23 mouse cellular contexts compared by ENCODE assay signal in the genomic region with DNA sequence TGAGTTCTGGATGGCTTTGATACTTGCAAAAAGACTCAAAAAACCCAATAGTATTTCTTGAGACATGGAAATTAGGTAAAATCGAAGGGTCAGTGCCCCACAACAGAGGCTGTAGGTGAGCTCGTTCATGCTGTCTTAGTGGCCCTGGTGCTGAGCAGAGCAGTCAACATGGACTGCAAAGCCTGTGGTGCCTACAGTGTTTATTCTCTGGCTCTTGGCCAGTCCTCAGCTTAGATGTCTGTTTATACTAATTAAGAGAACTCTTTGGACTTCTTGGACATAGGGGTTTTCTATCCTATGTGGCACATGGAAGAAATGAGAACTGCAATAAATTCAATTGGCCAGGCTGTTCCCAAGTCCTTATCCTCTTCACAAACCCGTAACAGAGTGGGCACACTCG.
"Had no signal": no experiment of that assay in that cellular context is flagged by ENCODE, and none has a peak within 500 bp of the region (broad histone marks: within the 10 kb centered on the region; RNA-seq: fewer than 3 reads in every experiment).

No protein-coding gene starts in this region.

- DNase-seq: gastrocnemius, adult 2 months; gastrocnemius, postnatal 10 days; gastrocnemius, postnatal 25 days; heart, adult 18-20 months; heart, postnatal 10 days; heart, postnatal 4 days; kidney, adult 18-20 months; kidney, adult 8-10 months; kidney, postnatal 10 days; kidney, postnatal 36 days; layer of hippocampus, adult 9-11 months; layer of hippocampus, postnatal 36 days; left cerebral cortex, postnatal 4 days had no signal

- H3K9me3 ChIP-seq: heart, embryonic 10.5 days; heart, embryonic 12.5 days; hindbrain, embryonic 10.5 days; hindbrain, embryonic 12.5 days; intestine, embryonic 15.5 days; limb, embryonic 13.5 days had no signal

- H3K27ac ChIP-seq: gastrocnemius, adult 2 months; heart, embryonic 10.5 days; hindbrain, embryonic 12.5 days; hindbrain, embryonic 14.5 days; intestine, embryonic 15.5 days; limb, embryonic 13.5 days had no signal

- H3K4me1 ChIP-seq: intestine, embryonic 15.5 days; limb, embryonic 13.5 days had no signal

- H3K4me2 ChIP-seq: heart, embryonic 12.5 days; hindbrain, embryonic 12.5 days; hindbrain, embryonic 14.5 days; intestine, embryonic 15.5 days; limb, embryonic 13.5 days had no signal

- H3K36me3 ChIP-seq: heart, embryonic 10.5 days; heart, embryonic 12.5 days; hindbrain, embryonic 10.5 days; hindbrain, embryonic 12.5 days; intestine, embryonic 15.5 days; limb, embryonic 13.5 days had no signal

- H3K9ac ChIP-seq: heart, embryonic 12.5 days; hindbrain, embryonic 12.5 days; hindbrain, embryonic 14.5 days; intestine, embryonic 15.5 days; limb, embryonic 13.5 days had no signal

- ATAC-seq: hindbrain, embryonic 16.5 days; inflammation-experienced regulatory T-cells, adult 6 months; intestine, embryonic 15.5 days; intestine, postnatal 0 days had no signal

- H3K4me3 ChIP-seq: gastrocnemius, adult 2 months; heart, embryonic 10.5 days; heart, embryonic 12.5 days; hindbrain, embryonic 10.5 days; hindbrain, embryonic 12.5 days; intestine, embryonic 15.5 days; limb, embryonic 13.5 days had no signal

- H3K27me3 ChIP-seq: hindbrain, embryonic 12.5 days; intestine, embryonic 15.5 days; limb, embryonic 13.5 days had no signal
